Mouse (Mus musculus): ENCODE data around the gene Ankrd44. TPM values are rescaled to one million over a fixed set of nuclear protein-coding genes. Genes with fewer than 3 reads are reported as not detected.

Gene Ankrd44
- total RNA-seq, 2 experiments from 2014 or later: 12.1 to 12.8 TPM

GRCm38 (mm10) chr1:54788337-54788736 lies 137.8 kb downstream of the Ankrd44 start:
- intact Hi-C loops (cut with DNase I): no loop called here
- DNase-seq (ENCODE audit: low spot score): no peak

- no peak for DNase-seq (ENCODE audit: low spot score)
- intact Hi-C loops (cut with DNase I): no loop called here
Measured at GRCm38 (mm10) chr1:54778151-54778550, 148.0 kb downstream of the Ankrd44 start.

- DNase-seq (ENCODE audit: low spot score): no peak
- intact Hi-C loops (cut with DNase I): no loop called here
Measured at GRCm38 (mm10) chr1:54777104-54777503, 149.1 kb downstream of the Ankrd44 start.

DNA sequence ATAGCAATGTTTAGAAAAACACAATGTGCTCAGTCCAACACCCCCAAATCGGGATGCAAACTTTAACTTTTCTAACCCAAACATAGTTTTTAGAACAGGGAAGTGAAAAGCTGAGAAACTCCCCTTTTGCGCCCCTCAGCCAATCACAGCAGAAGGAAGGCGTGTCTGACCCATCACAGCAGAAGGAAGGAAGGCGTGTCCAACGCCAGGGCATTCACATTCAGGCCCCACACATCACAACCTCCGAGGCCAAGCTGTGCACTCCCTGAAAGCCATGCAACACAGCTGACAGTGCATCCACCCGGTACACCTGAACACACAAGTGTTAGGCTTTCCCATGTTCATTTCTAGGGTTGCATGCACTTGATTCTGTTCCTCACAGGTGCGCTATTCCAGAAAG lies 150.1 kb downstream of the Ankrd44 start:
- no peak for DNase-seq (ENCODE audit: low spot score)
- intact Hi-C loops (cut with DNase I): no loop called here

DNA sequence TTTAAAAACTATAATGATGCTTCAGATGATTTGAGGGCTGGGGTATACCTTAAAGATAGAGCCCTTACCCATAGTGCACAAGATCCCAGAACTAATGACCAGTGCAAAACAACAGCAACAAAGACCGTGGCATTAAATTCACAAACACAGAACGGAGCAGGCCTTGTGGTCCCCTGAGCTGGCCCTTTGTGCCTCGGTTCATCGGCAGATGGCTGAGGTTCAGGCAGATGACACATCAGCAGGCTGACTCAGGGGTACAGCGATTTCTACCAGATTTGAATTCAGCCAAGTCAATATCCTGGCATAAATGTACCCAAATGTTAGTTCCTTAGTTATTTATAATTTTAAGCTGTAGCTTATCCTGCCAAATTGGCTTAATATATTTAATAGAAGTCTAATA lies 153.3 kb downstream of the Ankrd44 start:
- intact Hi-C loops (cut with DNase I): no loop called here
- no peak for DNase-seq (ENCODE audit: low spot score)

- no peak for DNase-seq (ENCODE audit: low spot score)
- intact Hi-C loops (cut with DNase I): no loop called here
Measured at GRCm38 (mm10) chr1:54771471-54771870, 154.7 kb downstream of the Ankrd44 start.

GRCm38 (mm10) chr1:54767221-54767620 lies 159.0 kb downstream of the Ankrd44 start:
- no peak for DNase-seq (ENCODE audit: low spot score)
- intact Hi-C loops (cut with DNase I): no loop called here

- intact Hi-C loops (cut with DNase I): no loop called here
- DNase-seq (ENCODE audit: low spot score): no peak
Measured at GRCm38 (mm10) chr1:54765632-54766238, 160.5 kb downstream of the Ankrd44 start.

DNA sequence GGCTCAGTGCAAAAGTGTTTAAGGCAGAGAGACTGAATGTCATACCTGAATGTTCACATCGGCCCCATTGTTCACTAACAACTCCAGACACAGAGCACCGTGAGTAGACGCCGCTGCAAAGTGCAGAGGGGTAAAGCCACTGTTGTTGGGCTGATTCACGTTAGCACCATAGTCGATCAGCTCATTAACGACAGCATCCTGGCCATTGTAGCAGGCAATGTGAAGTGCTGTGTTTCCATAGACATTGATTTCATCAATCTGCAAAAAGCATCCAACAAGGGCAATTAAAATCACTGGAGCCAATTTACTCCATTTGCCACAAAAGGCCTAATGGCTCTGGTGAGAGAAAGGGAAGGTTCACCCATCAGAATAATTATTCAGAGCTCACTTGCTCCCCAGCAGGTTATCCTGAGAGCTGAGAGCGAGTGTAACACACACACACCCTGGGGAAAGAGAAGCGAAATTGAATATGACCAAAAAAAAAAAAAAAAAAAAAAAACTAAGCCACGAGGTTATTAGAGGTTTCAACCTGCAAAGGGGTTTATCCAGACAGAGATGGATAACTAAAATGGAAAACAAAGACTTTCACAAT lies 163.9 kb downstream of the Ankrd44 start:
- intact Hi-C loops (cut with DNase I): loop anchor here (5.0 kb wide), 1 partner anchor 35 kb away; no protein-coding TSS in a partner anchor
- no peak for DNase-seq (ENCODE audit: low spot score)

DNA sequence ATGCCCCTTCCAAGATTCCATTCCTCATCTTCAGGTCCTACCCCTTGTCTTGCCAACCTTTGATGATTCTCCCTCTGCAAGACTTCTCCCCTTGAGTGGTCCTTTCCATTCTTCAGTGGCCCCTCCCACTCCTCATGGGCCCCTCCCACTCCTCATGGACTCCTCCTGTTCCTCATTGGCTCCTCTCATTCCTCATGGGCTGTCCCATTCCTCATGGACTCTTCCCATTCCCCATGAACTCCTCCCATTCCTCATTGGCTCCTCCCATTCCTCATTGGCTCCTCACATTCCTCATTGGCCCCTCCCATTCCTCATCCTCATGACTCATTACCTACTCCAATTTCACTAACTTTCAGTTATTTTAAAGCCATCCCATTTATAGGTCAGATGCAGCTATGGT lies 166.3 kb downstream of the Ankrd44 start:
- intact Hi-C loops (cut with DNase I): loop anchor here (5.0 kb wide), 2 partner anchors 37 to 167 kb away; partner anchors contain the start of gene Ankrd44
- no peak for DNase-seq (ENCODE audit: low spot score)

GRCm38 (mm10) chr1:54757291-54757690 lies 168.9 kb downstream of the Ankrd44 start:
- intact Hi-C loops (cut with DNase I): loop anchor here (2.0 to 5.0 kb wide), 3 partner anchors 70 to 220 kb away; partner anchors contain the start of gene Ankrd44
- DNase-seq (ENCODE audit: low spot score): no peak

DNA sequence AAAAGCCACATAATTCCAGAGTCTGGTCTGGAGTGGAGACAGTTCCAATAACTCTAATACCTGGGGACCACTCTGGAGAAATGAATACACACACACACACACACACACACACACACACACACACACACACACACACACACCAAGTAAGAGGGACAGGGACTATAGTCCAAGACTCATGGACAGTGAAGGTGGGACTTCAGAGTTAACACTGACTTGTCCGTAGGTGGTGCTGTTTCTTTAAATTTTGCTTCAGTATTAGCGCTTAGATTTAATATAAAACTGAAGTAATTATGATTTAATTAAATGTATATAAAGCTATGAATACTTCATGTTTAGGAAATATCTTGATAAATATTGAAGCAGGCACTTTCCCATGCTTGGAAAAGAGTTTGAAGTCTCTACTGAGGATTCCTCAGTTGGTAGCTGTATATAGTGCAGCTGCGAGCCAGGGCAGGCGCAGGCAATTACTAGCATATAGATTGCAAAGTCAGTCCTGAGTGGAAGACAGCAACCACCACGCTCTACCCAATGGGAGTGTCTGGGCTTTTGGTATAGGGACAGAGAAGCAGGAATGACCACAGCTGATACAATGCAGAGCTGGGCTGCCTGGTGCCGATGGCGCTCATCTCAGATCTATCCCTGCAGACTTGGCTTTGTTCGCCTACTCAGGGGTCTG lies 170.4 kb downstream of the Ankrd44 start:
- intact Hi-C loops (cut with DNase I): loop anchor here (2.0 to 5.0 kb wide), 3 partner anchors 71 to 221 kb away; partner anchors contain the start of gene Ankrd44
- no peak for DNase-seq (ENCODE audit: low spot score)

DNA sequence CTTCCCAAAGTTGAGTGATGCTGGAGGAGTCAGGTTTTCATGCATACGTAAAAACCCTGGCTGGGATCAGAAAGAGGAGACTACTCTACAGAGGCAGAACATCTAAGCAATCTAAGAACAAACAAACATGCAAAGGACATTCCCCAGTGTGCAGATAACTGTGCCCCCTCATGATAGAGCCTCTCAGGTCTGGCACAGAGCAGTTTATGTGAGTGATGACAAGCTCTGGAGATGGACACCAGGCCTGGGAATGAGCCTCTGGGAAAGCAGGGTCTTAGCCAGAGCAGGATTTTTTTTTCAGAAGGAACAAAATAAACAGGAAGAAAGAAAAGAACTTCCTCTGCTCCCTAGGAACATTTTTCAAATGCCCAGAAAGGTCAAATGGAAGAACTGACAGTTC lies 176.2 kb downstream of the Ankrd44 start:
- DNase-seq (ENCODE audit: low spot score): peak; percentile 35
- intact Hi-C loops (cut with DNase I): loop anchor here (5.0 kb wide), 1 partner anchor 83 kb away; no protein-coding TSS in a partner anchor

DNA sequence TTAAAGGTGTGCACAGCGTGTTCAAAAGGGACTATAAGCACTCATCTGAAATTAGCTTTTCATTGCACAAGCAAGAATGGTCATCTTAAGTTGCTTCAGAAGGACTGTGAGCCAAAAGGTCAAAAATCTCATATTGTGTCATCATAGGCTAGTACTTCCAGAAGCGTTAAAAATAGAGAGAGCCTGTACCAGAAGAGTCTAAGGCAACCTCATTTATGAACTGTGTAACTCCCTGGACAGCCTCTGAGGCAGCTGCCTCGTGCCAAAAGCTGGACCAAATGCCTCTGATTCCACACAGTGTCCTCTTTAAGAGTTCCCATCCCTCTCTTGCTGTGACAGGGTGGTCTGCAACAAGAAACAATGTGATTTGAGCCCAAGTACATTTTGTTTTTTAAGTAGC lies 176.7 kb downstream of the Ankrd44 start:
- intact Hi-C loops (cut with DNase I): loop anchor here (5.0 kb wide), 1 partner anchor 82 kb away; no protein-coding TSS in a partner anchor
- DNase-seq (ENCODE audit: low spot score): peak; percentile 17

- intact Hi-C loops (cut with DNase I): loop anchor here (5.0 kb wide), 1 partner anchor 81 kb away; no protein-coding TSS in a partner anchor
- DNase-seq (ENCODE audit: low spot score): no peak
Measured at GRCm38 (mm10) chr1:54747785-54748420, 178.3 kb downstream of the Ankrd44 start.

DNA sequence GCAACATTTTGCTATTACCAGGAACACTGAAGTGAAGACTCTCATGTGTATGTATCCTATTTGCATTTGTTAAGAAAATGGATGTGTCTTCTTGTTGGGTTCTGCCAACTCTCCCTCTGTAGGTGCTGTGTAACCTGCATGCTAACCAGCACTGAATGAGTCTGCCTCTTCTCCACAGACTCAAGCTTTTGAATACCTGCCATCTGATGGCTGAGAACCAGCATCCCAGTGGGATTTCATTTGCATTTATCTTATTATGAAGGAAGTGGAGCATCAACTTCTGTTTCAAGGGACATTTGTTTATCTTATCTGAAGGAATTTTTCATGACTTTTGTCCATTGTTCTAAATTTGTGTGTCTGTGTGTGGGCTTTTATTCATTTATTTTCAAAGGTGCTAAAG lies 180.5 kb downstream of the Ankrd44 start:
- intact Hi-C loops (cut with DNase I): loop anchor here (5.0 kb wide), 1 partner anchor 78 kb away; no protein-coding TSS in a partner anchor
- DNase-seq (ENCODE audit: low spot score): no peak

- DNase-seq (ENCODE audit: low spot score): no peak
- intact Hi-C loops (cut with DNase I): no loop called here
Measured at GRCm38 (mm10) chr1:54744171-54744570, 182.0 kb downstream of the Ankrd44 start.

DNA sequence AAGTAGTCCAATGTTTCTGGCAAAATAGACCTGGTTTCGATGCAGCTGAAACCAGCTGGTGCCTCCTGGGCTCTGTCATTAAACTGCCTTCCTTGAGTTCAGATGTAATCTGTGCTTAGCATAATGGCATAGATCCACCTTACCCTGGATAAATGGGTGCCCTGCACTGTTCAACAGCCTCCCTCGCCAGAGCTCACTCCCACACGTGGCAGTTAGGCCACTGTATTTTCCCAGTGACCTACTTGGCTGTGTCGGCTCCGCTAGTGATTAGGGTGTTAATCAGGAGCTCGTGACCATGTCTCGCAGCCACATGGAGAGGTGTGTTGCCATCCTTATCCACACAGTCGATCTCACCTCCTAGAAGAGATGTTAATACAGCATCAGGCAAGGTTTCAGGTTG lies 183.1 kb downstream of the Ankrd44 start:
- intact Hi-C loops (cut with DNase I): no loop called here
- no peak for DNase-seq (ENCODE audit: low spot score)

- intact Hi-C loops (cut with DNase I): no loop called here
Measured at GRCm38 (mm10) chr1:54740936-54741335, 185.3 kb downstream of the Ankrd44 start.

DNA sequence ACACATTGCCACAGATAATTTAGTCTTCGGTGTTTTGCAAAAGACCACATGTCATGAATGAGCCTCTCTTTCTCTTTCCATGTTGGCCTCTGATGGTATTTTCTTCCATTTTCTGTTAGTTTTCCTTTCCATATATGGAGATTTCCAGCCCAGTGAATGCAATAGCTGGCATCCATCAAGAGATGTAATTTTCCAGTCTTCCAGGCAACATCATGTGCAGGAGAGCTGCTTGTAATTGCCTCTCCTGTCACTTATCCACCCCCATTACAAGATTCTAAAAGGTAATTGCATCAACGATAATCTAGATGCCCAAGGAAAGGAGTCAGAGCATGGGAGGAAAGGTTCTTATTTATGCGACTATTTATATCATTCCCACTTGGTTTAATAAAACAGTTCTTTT lies 188.7 kb downstream of the Ankrd44 start:
- no peak for DNase-seq (ENCODE audit: low spot score)
- intact Hi-C loops (cut with DNase I): no loop called here

More at GRCm38 (mm10) chr1:54740936-54741335, 185.3 kb downstream of the Ankrd44 start:
- DNase-seq (ENCODE audit: low spot score): no peak
